Mouse (Mus musculus) midbrain, embryonic 10.5 days (tissue): Measurements from ENCODE around the gene Mfng. TPM values are rescaled to one million over a fixed set of nuclear protein-coding genes. Genes with fewer than 3 reads are reported as not detected.

ENCODE experiments used
- DNase-seq: peaks from one replicate; pipeline ENCODE4 v3.0.0-alpha.2; 2017; ENCODE audit warnings: low spot score
- H3K27ac ChIP-seq: fragments of 300-500 bp; sonication (generic); replicated peaks from 2 replicates; pipeline ENCODE4 v1.5.1; 2016; ENCODE audit warnings: mild to moderate bottlenecking
- H3K27me3 ChIP-seq: fragments of 300-500 bp; sonication (generic); 2 replicates; pipeline ENCODE4 v1.6.1; 2016; ENCODE audit warnings: low read depth, mild to moderate bottlenecking; ENCODE audit not compliant: poor library complexity, severe bottlenecking
- H3K36me3 ChIP-seq: fragments of 300-500 bp; sonication (generic); 2 replicates; pipeline ENCODE4 v1.6.1; 2016; ENCODE audit warnings: mild to moderate bottlenecking, moderate library complexity
- H3K4me1 ChIP-seq: fragments of 300-500 bp; sonication (generic); 2 replicates; pipeline ENCODE4 v1.6.1; 2016
- H3K4me3 ChIP-seq: fragments of 300-500 bp; sonication (generic); 2 replicates; pipeline ENCODE4 v1.5.1; 2016; ENCODE audit warnings: mild to moderate bottlenecking, moderate library complexity
- H3K9me3 ChIP-seq: fragments of 300-500 bp; sonication (generic); replicated peaks from 2 replicates; pipeline ENCODE4 v1.6.1; 2016; ENCODE audit warnings: mild to moderate bottlenecking
- WGBS: fragments of 180-500 bp; shearing (Covaris S2); methylation state at CpG from one replicate; pipeline ENCODE4 v1.1.7; 2016; 5-methylcytosine and 5-hydroxymethylcytosine counted together
- polyA plus RNA-seq: library from polyadenylated mRNA; unstranded; fragments of >200 nt; fragmentation: Nextera tagmentation; extraction: Ambion mirVana; gene quantifications from 2 replicates; pipeline ENCODE4 v1.2.1, GENCODE M21; 2016

Mfng gene
- polyA plus RNA-seq, 1 experiment from 2014 or later = 81.5 TPM

- Histone ChIP-seq H3K4me1 (peaks cover 80% of the 10 kb centered on the region), H3K27ac (peak overlapping the region; percentile 94), H3K4me3 (peak overlapping the region; percentile 65), H3K9me3 (peaks cover 7% of the 10 kb centered on the region; the same call in 1 of the 2 replicates), H3K27me3 (no peaks in the 10 kb centered on the region; the same call in 1 of the 2 replicates), H3K36me3 (peaks cover 43% of the 10 kb centered on the region)
- 32% methylated on average over 9 of the region's 9 CpGs for WGBS
- DNase-seq = no peak
These were observed 2.9 kb downstream of the Mfng start for GRCm38 (mm10) chr15:78770234-78770982.

GRCm38 (mm10) chr15:78769064-78769463 lies 4.2 kb downstream of the Mfng start:
- peaks cover 7% of the 10 kb centered on the region; the same call in 1 of the 2 replicates for H3K9me3 ChIP-seq
- H3K27ac ChIP-seq = peak overlapping the region; percentile 94
- DNase-seq = no peak
- no peaks in the 10 kb centered on the region; the same call in 1 of the 2 replicates for H3K27me3 ChIP-seq
- WGBS = 93% methylated on average over 4 of the region's 4 CpGs
- H3K4me3 ChIP-seq = peak overlapping the region; percentile 65
- peaks cover 56% of the 10 kb centered on the region for H3K36me3 ChIP-seq
- H3K4me1 ChIP-seq = peaks cover 80% of the 10 kb centered on the region

GRCm38 (mm10) chr15:78763704-78764103 lies 9.6 kb downstream of the Mfng start:
- DNase-seq = no peak
- peaks cover 44% of the 10 kb centered on the region for H3K4me1 ChIP-seq
- H3K27ac ChIP-seq = no peak overlapping the region; the same call in 1 of the 2 replicates
- peaks cover 99% of the 10 kb centered on the region for H3K36me3 ChIP-seq
- 88% methylated on average over 5 of the region's 5 CpGs for WGBS
- H3K9me3 ChIP-seq = 0 out of 2 replicates have a peak, but pooled peaks cover under 1% of the 10 kb centered on the region
- H3K27me3 ChIP-seq = no peaks in the 10 kb centered on the region
- H3K4me3 ChIP-seq = no peak overlapping the region

DNA sequence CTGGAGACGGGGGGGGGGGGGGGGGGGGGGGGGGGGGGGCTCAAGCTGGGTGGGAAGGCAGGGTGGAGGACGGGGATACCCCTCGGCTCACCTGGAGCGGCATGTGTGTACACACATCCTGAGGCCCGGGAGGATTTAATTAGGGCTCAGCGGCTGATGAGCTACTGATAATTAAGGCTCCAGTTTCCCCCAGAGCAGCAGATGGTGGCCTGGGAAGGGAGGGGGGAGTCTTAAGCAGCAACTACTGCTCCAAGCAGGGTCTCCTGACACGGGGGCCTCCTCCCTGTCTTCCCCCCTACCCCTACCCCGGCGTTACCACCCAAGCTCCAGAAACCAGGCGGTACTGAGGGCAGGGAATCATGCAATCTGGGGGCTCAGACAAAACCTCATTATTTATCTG lies 10.1 kb downstream of the Mfng start:
- H3K4me3 ChIP-seq = no peak overlapping the region
- DNase-seq = no peak
- no peak overlapping the region; the same call in 1 of the 2 replicates for H3K27ac ChIP-seq
- H3K9me3 ChIP-seq = no peaks in the 10 kb centered on the region
- peaks cover 39% of the 10 kb centered on the region for H3K4me1 ChIP-seq
- no peaks in the 10 kb centered on the region for H3K27me3 ChIP-seq
- H3K36me3 ChIP-seq = peaks cover 99% of the 10 kb centered on the region
- WGBS = 53% methylated on average over 10 of the region's 10 CpGs

GRCm38 (mm10) chr15:78761112-78761511 lies 12.2 kb downstream of the Mfng start:
- H3K36me3 ChIP-seq = peaks cover 99% of the 10 kb centered on the region
- no peak overlapping the region for H3K4me3 ChIP-seq
- WGBS = 85% methylated on average over 13 of the region's 13 CpGs
- H3K4me1 ChIP-seq = peaks cover 30% of the 10 kb centered on the region
- DNase-seq = no peak
- no peaks in the 10 kb centered on the region for H3K27me3 ChIP-seq
- H3K27ac ChIP-seq = no peak overlapping the region
- no peaks in the 10 kb centered on the region for H3K9me3 ChIP-seq

DNA sequence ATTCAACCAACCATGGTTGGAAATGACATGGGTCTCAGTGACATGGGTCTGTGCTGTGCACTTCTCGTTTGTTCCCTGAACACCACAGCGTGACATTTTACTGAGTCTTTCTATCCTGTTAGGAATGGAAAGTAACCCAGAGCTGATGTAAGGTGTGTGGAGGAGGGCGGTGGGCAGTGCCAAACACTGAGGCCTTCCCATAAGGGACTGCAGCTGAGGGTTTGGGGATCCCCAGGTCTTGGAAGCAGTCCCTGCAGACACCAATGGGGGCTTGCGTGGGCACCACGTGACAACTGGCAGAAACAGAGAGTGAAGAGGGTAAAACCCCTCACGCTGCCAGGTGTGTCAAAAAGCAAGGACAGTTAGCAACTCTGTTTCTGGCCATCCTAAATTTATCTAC lies 15.1 kb downstream of the Mfng start:
- DNase-seq = no peak
- peaks cover 89% of the 10 kb centered on the region for H3K36me3 ChIP-seq
- no peak overlapping the region for H3K27ac ChIP-seq
- peaks cover 29% of the 10 kb centered on the region for H3K4me1 ChIP-seq
- WGBS = 91% methylated on average over 6 of the region's 6 CpGs
- no peaks in the 10 kb centered on the region for H3K9me3 ChIP-seq
- no peaks in the 10 kb centered on the region for H3K27me3 ChIP-seq
- H3K4me3 ChIP-seq = no peak overlapping the region

GRCm38 (mm10) chr15:78755966-78756725 lies 17.1 kb downstream of the Mfng start:
- Histone ChIP-seq H3K36me3 (peaks cover 72% of the 10 kb centered on the region), H3K9me3 (no peaks in the 10 kb centered on the region), H3K27ac (0 out of 2 replicates have a peak overlapping the region, but pooled peaks have one; percentile 29), H3K4me1 (peaks cover 25% of the 10 kb centered on the region), H3K27me3 (no peaks in the 10 kb centered on the region), H3K4me3 (no peak overlapping the region)
- WGBS = 81% methylated on average over 12 of the region's 12 CpGs
- DNase-seq = no peak

- H3K4me3 ChIP-seq = no peak overlapping the region
- no peaks in the 10 kb centered on the region for H3K9me3 ChIP-seq
- H3K36me3 ChIP-seq = peaks cover 63% of the 10 kb centered on the region
- DNase-seq = no peak
- peaks cover 34% of the 10 kb centered on the region for H3K4me1 ChIP-seq
- peak overlapping the region; percentile 14; the same call in 1 of the 2 replicates for H3K27ac ChIP-seq
- WGBS = 75% methylated on average over 3 of the region's 3 CpGs
- H3K27me3 ChIP-seq = no peaks in the 10 kb centered on the region
These were observed 18.0 kb downstream of the Mfng start for GRCm38 (mm10) chr15:78755226-78755625.

DNA sequence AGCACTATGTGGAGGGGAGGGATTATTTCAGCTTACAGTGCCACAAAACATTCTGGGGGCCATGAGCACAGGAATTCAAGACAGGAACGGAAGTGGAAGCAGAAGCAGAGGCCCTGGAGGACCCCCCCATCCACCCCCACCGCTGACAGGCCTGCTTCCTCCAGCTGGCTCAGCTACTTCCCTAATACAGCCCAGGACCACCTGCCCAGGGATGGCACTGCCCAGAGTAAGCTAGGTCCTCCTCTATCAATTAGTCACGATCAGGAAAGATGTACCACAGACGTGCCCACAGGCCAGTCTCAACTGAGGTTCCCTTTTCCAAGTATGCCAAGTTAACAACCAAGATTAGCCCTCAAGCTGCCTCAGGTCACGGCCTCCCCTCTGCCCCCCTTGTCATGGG lies 19.1 kb downstream of the Mfng start:
- H3K4me1 ChIP-seq = peaks cover 34% of the 10 kb centered on the region
- WGBS = 80% methylated on average over 5 of the region's 5 CpGs
- H3K27ac ChIP-seq = peak overlapping the region; percentile 14; the same call in 1 of the 2 replicates

DNA sequence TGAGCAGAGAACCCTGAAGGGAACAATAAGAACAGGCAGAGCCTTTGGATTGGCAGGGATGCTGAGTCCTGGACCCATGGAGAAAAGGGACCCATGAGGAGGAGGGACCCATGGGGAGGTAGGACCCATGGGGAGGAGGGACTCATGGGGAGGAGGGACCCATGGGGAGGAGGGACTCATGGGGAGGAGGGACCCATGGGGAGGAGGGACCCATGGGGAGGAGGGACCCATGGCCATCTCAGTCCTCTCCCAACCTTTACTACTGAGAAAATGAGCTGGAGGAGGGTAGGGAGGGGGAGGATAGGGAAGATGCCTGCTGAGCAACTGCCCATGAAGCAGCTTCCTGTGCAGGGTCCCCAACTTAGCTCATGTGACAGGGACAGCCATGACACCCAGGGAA lies 20.3 kb downstream of the Mfng start:
- H3K4me1 ChIP-seq = peaks cover 34% of the 10 kb centered on the region
- no peaks in the 10 kb centered on the region for H3K27me3 ChIP-seq

More for the DNA sequence above, 19.1 kb downstream of the Mfng start:
- Histone ChIP-seq H3K36me3 (peaks cover 52% of the 10 kb centered on the region), H3K9me3 (no peaks in the 10 kb centered on the region), H3K27me3 (no peaks in the 10 kb centered on the region), H3K4me3 (no peak overlapping the region)
- no peak for DNase-seq

DNA sequence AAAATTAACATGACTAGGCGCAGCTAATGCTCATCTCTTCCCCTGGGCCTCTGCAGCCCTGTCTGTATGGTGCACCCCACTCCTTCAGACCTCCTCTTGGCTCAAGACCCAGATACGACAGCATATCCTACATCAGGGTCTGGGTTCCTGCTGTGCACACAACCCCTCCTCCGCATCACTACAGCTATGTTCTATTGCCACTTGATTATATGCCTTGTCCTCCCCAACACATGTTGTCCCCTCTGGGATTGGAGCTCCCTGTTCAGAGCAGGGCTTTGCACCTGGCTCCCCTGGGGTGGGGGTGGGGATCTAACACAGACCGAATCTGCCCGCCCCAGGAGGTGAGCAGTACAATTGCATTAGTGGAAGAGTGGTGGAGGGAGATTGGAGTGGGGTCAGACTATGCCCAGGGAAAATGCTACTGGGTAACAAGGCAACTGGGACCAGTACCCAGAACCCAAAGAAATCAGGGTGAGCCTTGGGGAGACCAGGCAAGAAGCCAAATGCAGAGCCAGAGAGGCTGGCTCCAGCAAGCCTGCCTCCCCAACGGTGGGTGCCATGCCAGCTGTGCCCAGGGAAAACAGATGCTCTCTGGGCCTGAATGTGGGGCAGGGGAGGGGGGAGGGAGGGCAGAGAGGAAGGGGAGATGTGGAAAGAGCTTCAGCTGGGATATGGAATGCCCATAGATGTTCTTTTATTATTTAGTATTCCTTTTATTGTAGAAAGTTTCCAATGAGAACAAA lies 22.5 kb downstream of the Mfng start:
- Histone ChIP-seq H3K27ac (0 out of 2 replicates have a peak overlapping the region, but pooled peaks have one; percentile 23), H3K4me3 (no peak overlapping the region), H3K27me3 (no peaks in the 10 kb centered on the region), H3K36me3 (peaks cover 24% of the 10 kb centered on the region), H3K9me3 (no peaks in the 10 kb centered on the region), H3K4me1 (peaks cover 27% of the 10 kb centered on the region)
- 70% methylated on average over 6 of the region's 6 CpGs for WGBS
- DNase-seq = no peak

More for the DNA sequence above, 20.3 kb downstream of the Mfng start:
- Histone ChIP-seq H3K9me3 (no peaks in the 10 kb centered on the region), H3K4me3 (no peak overlapping the region), H3K36me3 (peaks cover 46% of the 10 kb centered on the region), H3K27ac (no peak overlapping the region)
- no peak for DNase-seq

- Histone ChIP-seq H3K27me3 (no peaks in the 10 kb centered on the region), H3K27ac (no peak overlapping the region), H3K36me3 (peaks cover 15% of the 10 kb centered on the region; the same call in 1 of the 2 replicates), H3K4me1 (peaks cover 21% of the 10 kb centered on the region), H3K4me3 (no peak overlapping the region), H3K9me3 (no peaks in the 10 kb centered on the region)
- DNase-seq = no peak
- 57% methylated on average over 5 of the region's 5 CpGs for WGBS
These were observed 23.4 kb downstream of the Mfng start for GRCm38 (mm10) chr15:78749855-78750254.
